Mouse (Mus musculus) inflammation-experienced regulatory T-cells, adult 6 months (primary cell): Measurements from ENCODE around the gene Adh1. TPM values are rescaled to one million over a fixed set of nuclear protein-coding genes. Genes with fewer than 3 reads are reported as not detected.
A peak's percentile ranks its signal among the peaks of the same experiment; 100 is the strongest.

Experiments
- ATAC-seq: one replicate; pipeline ENCODE4 v1.8.0; 2017
- polyA plus RNA-seq, 3 experiments: library from polyadenylated mRNA; unstranded; fragments of 100-300 nt; shearing (Covaris generic); gene quantifications; one replicate each; pipeline ENCODE4 v1.2.1; 2017

The Adh1 gene
- 1 to 10 TPM in 2 of 3 experiments, not detected in 1; 1.9 to 3.3 TPM for polyA plus RNA-seq

GRCm38 (mm10) chr3:138260721-138261669, at the start of gene Adh1:
Gene Adh1 (plus strand): TSS chr3:138260991.
- no peak for ATAC-seq

DNA sequence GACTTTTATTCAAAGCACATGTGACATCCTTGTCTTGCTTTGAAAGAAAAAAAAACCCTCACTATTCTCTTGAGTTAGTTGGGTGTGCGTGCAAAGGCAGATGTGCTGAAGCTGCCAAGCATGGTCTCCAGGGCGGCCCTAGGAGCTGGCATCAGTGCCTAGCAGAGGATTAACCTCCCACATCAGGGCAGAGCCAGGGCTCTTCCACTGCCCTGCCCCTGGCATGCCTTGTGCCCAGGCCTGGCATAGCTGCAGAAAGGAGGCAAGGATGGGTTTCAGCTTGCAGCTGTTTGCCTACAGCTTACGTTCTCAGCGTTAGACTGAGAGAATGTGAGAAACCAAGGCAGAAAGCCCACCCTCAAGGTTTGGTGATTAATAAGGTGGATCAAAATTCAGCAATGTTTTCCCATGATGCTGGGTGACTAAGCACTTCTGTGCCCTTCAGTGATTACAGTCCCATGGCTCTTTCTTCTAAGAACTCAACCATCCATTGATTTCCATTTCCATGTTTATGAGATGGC, 48.3 kb upstream of the Adh1 start:
- no peak for ATAC-seq

GRCm38 (mm10) chr3:138215395-138215989, 45.3 kb upstream of the Adh1 start:
- ATAC-seq, result no peak

DNA sequence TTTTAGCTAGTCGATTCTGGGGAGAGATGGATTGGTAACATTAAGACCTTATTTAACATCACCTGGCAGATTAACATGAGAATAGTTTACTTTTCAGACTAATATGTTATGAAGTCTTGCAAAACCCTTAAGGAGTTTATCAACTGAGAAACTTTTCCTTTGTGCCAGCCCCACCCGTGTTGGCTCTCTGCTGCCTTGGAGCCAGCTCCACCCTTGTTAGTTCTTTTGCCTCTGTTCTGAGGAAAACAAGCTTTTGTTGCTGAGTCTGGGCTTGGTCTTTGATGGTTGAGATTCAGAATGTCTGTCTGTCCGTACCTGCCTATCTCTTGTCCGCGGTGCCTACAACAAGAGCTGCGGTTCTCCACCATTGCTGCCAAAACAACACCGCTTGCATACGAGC, 44.7 kb upstream of the Adh1 start:
- ATAC-seq, result no peak

GRCm38 (mm10) chr3:138217631-138218264, 43.0 kb upstream of the Adh1 start, which contains the start of gene Adh7:
Gene Adh7 (plus strand): TSS chr3:138217760.
- no peak for ATAC-seq

GRCm38 (mm10) chr3:138221116-138221515, 39.7 kb upstream of the Adh1 start:
- ATAC-seq, result no peak

GRCm38 (mm10) chr3:138222511-138222910, 38.3 kb upstream of the Adh1 start:
- no peak for ATAC-seq

DNA sequence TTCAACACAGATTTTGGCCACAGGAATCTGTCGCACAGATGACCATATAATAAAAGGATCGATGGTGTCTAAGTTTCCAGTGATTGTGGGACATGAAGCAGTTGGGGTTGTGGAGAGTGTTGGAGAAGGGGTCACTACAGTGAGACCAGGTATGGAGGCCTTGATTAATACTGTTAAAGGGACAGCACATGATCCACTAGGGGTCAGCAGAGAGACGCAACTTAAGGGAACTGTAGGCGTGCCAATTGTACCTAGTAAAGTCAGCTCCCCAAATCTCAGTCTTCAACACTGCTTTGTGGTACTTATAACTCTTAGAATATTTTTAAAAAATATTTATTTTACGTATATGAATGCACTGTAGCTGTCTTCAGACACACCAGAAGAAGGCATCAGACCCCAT, 37.8 kb upstream of the Adh1 start:
- peak; percentile 95 for ATAC-seq

- no peak for ATAC-seq
These were observed 36.3 kb upstream of the Adh1 start for GRCm38 (mm10) chr3:138224363-138224954.

- ATAC-seq, result no peak
These were observed 35.5 kb upstream of the Adh1 start for GRCm38 (mm10) chr3:138225331-138225730.

- ATAC-seq, result no peak
These were observed 34.9 kb upstream of the Adh1 start for GRCm38 (mm10) chr3:138225853-138226252.

GRCm38 (mm10) chr3:138226476-138226875, 34.3 kb upstream of the Adh1 start:
- ATAC-seq, result no peak

- no peak for ATAC-seq
These were observed 33.7 kb upstream of the Adh1 start for GRCm38 (mm10) chr3:138227082-138227481.

GRCm38 (mm10) chr3:138227782-138228181, 33.0 kb upstream of the Adh1 start:
- ATAC-seq, result no peak

DNA sequence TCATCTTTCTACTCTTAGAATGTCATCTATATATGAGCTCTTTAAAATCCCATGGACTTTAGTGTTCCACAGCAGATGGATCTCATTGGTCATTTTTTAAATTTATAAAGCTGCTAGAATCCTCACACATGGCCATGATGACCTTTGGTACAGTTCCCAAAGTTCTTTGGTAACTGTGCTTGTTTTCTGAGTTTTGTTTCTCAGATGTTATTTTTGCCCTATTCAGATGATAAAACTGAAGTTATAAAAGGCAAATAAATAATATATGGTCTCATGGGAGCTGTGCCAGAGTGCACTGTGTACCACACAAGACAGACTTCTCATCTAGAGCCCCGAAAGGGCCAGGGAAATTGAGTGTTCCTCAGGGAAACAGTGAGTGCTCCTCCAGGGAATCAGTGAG, 31.3 kb upstream of the Adh1 start:
- ATAC-seq, result no peak

- ATAC-seq, result no peak
These were observed 30.5 kb upstream of the Adh1 start for GRCm38 (mm10) chr3:138230266-138230665.

DNA sequence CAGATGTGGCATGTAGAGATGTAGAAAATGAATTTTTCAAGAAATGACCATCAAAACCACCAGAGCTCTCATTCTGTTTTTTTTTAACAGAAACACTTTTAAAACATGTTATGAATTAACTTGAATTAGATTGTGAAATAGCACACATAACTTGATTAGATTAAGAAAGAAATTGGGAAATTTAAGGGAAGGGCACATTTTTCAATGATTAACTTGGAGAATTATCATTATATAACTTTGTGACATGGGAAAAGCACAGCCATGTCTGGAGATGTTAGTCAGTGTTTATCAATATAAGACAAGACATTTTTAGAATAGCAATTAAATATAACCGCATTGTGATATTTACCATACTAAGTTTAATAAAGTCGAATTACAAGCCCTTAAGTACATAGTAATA, 29.3 kb upstream of the Adh1 start:
- ATAC-seq, result no peak

DNA sequence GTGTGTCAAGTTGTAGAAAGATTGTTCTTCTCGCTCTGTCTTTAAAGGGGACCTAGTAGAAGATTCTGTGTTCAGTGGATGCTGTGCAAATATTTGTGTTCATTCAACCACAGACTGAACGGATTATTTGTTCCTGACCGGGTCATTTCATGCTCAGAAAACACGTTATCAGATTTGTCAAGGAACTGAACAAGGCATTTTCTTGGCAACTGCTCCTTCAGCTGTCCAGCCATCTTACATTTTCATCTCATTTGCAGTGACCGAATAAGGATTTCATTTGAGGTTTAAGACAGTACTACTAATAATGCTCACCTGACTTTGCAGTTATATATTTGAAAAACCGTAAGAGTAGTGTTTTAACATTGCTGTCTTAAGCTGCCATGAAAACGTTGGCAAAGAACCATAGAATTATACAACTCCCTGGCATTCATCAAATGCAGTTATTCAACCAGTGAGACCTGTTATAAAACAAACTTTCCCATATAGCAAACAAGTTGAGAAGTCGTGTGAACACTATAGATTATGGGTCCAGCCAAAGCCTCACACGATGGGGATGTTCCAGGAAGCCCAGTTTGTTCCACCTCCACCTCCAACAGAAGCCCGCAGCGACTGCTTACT, 24.1 kb upstream of the Adh1 start:
- no peak for ATAC-seq

DNA sequence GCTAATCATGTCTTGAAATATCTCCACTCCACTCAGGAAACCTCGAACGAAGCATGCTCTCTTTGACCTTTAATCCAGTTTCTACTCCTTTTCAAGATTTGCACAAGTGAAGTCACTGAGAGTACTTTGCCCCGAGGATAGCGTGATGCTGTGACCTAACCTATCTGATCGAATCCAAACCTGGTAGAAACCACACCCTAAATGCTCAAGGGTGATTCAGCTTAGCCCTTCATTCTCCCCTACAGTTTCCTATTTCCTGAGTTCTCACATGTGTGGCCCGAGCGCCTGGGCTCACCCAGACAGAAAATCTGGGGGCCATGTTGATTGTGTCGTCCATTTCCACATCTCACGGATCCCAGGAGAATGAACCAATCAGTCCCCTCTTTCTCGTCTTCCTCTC, 22.7 kb upstream of the Adh1 start:
- ATAC-seq, result no peak

GRCm38 (mm10) chr3:138239461-138239860, 21.3 kb upstream of the Adh1 start:
- ATAC-seq, result no peak

DNA sequence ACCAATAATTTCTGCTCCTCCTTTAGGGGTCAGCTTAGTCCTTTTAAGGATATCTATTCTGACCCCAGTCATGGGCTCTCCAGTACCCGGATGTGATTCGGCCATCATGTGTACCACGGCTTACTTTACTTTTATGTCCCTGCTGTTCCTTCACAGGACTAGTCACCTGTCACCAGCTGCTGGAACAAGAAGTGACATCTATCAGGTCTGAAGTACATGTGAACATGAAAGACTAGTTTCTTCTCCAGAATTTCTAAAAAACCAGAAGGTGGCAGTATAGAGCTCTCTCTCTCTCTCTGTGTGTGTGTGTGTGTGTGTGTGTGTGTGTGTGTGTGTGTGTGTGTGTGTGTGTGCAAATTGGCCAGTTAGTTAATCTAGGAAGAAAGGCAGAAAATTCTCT, 20.4 kb upstream of the Adh1 start:
- ATAC-seq, result peak; percentile 60

- no peak for ATAC-seq
These were observed 19.8 kb upstream of the Adh1 start for GRCm38 (mm10) chr3:138240942-138241341.
